Mouse (Mus musculus): Measurements from ENCODE around the gene Nr1h2. TPM values are rescaled to one million over a fixed set of nuclear protein-coding genes. Genes with fewer than 3 reads are reported as not detected.

Gene Nr1h2
- polyA plus RNA-seq, 1 experiment from 2014 or later, result 82.2 TPM

DNA sequence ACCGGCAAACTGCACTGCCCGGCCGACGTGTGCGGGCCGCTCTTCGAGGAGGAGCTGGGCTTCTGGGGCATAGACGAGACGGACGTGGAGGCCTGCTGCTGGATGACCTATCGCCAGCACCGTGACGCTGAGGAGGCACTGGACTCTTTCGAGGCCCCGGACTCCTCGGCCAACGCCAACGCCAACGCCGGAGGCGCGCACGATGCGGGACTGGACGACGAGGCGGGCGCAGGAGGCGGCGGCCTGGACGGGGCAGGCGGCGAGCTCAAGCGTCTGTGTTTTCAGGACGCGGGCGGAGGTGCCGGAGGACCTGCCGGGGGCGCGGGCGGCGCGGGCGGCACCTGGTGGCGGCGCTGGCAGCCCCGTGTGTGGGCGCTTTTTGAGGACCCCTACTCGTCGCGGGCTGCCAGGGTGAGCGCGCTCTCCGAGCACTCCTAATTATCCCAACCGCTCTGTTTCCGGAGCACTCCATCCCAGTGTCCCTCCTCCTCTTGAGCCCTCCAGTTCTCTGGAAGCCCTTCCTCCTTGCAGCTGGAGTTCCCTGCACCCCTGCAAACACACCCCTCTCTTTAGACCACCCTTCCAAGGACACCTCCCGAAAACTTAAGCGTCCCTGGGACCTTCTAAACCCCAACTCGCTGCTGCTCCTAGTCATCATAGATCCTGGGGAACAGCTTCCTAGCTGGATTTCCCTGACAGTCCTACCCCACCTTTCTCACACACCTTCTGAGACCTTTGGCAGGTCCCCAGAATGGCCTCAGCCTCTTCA lies 37.8 kb upstream of the Nr1h2 start:
- H3K9me3 ChIP-seq (replicated peaks), result no peaks in the 10 kb centered on the region
- WGBS, result under 1% methylated on average over 60 of the region's 60 CpGs
- peaks cover 65% of the 10 kb centered on the region for H3K4me1 ChIP-seq
- DNase-seq (ENCODE audit: low spot score), result peak; percentile 49
- H3K27ac ChIP-seq, result peak overlapping the region; percentile 54; the same call in 1 of the 2 replicates
- H3K36me3 ChIP-seq, result no peaks in the 10 kb centered on the region
- peak overlapping the region; percentile 64 for H3K4me3 ChIP-seq
- H3K27me3 ChIP-seq (ENCODE audit: low read depth, poor library complexity, severe bottlenecking), result peaks cover 78% of the 10 kb centered on the region

DNA sequence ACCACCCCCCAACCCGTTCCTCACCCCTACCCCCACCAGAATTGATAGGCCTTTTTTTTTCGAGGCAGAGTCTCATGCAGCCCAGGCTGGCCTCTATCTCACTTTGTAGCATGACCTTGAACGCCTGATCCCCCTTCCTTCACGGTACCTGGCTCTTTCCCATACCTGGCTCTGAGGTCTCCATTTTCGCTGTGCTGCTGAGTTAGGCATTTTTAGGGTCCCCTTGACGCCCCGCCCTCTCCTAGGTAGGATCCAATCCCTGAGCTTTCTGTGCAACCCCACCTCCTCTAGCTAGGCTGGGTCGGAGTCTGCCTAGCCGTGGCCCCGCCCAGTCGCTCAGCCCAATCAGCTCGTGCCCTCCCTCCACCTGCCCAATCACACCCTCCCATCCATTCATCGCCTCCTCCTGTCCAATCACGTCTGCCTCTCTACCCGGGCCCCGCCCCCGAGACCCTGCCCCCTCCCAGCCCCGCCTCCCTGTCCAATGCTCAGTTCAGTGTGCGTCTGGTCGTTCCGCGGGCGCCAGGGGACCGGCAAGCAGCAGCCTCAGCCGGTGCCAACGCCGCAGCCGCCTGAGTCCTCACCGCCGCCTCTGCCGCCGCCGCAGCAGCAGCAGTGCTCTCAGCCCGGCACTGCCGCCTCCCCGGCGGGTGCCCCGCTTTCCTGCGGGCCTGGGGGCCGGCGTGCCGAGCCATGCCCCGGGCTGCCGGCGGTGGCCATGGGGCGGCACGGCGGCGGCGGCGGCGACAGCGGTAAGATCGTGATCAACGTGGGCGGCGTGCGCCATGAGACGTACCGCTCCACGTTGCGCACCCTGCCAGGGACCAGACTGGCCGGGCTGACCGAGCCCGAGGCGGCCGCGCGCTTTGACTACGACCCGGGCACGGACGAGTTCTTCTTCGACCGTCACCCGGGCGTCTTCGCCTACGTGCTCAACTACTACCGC lies 36.9 kb upstream of the Nr1h2 start, which contains the start of gene Kcnc3:
TSS of gene Kcnc3 (plus strand) at position 263 of the 946 bp plus-strand sequence.
- Histone ChIP-seq H3K9me3 (replicated peaks) (no peaks in the 10 kb centered on the region), H3K27ac (peak within 1 kb of the TSS; percentile 54), H3K36me3 (no peaks in the 10 kb centered on the region), H3K4me1 (peaks cover 65% of the 10 kb centered on the region), H3K4me3 (peak within 1 kb of the TSS; percentile 64), H3K27me3 (ENCODE audit: low read depth, poor library complexity, severe bottlenecking) (peaks cover 86% of the 10 kb centered on the region)
- peak; percentile 95 for DNase-seq (ENCODE audit: low spot score)
- under 1% methylated on average over 79 of the region's 80 CpGs for WGBS

DNA sequence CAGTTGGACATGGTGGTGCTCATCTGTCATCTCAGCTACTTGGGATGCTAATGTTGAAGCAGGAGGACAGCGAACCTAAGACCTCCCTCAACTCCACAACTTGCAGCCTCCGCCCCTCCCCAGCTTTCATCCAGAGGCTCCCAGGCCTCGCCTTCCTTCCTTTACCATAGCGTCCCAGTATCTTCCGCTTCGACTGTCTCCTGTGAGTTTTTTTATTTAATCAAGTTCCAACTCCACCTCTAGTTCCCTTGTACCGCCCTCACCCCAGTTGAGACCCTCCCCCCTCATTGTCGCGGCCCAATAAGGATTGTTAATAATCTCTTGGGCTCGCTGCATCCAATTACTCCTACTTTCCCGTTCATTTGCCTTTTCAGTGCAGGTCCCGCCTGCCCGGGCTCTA lies 36.2 kb upstream of the Nr1h2 start:
- Histone ChIP-seq H3K4me3 (peak overlapping the region; percentile 64), H3K9me3 (replicated peaks) (no peaks in the 10 kb centered on the region), H3K27ac (0 out of 2 replicates have a peak overlapping the region, but pooled peaks have one; percentile 36), H3K36me3 (no peaks in the 10 kb centered on the region), H3K4me1 (peaks cover 65% of the 10 kb centered on the region), H3K27me3 (ENCODE audit: low read depth, poor library complexity, severe bottlenecking) (peaks cover 93% of the 10 kb centered on the region)
- peak; percentile 38 for DNase-seq (ENCODE audit: low spot score)
- WGBS, result 2% methylated on average over 13 of the region's 13 CpGs

DNA sequence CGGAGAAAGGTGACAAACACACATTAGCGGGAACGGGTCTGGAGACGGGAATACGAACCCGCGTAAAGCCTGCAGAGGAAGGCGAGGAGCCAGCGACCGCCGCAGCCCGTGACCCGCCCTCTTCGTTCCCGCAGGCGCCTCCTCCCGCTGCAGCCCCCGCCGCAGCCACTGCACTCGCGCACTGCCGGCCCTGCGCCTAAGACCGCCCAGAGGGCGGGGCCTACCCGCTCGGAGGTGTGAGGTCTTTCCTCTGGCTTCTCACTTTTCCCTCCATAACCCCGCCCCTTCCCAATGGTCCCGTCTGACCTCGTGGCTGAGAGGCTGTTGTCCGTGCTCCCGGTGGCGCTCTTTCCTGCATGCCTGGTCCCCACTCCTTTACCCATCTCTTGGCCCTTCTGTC lies 35.4 kb upstream of the Nr1h2 start:
- H3K27me3 ChIP-seq (ENCODE audit: low read depth, poor library complexity, severe bottlenecking), result peaks cover 99% of the 10 kb centered on the region
- no peaks in the 10 kb centered on the region for H3K9me3 ChIP-seq (replicated peaks)
- peak overlapping the region; percentile 64 for H3K4me3 ChIP-seq
- peak overlapping the region; percentile 4; the same call in 1 of the 2 replicates for H3K27ac ChIP-seq
- WGBS, result under 1% methylated on average over 33 of the region's 33 CpGs
- no peaks in the 10 kb centered on the region for H3K36me3 ChIP-seq
- peak; percentile 84 for DNase-seq (ENCODE audit: low spot score)
- peaks cover 64% of the 10 kb centered on the region for H3K4me1 ChIP-seq

DNA sequence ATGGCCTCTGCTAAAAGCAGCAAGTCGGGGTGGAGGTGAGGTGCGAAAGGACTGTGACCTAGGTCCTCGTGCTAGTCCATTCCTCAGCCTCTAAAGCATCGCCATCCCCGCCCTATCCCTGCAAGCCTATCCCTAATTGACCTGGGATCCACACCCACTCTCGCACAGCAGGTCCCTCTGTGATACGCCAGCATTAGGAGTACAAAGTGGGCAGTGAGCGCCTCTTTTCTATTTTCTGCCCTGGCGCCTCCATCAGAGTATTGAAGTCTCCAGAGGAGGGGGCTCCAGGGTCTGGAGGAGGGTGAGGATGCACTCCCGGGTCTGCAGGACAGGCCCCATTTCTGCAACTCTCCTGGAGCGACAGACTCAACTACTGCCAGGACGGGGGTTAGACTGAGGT lies 34.6 kb upstream of the Nr1h2 start:
- no peaks in the 10 kb centered on the region for H3K36me3 ChIP-seq
- no peak overlapping the region for H3K27ac ChIP-seq
- peak overlapping the region; percentile 64 for H3K4me3 ChIP-seq
- H3K4me1 ChIP-seq, result peaks cover 56% of the 10 kb centered on the region
- H3K27me3 ChIP-seq (ENCODE audit: low read depth, poor library complexity, severe bottlenecking), result peaks cover 92% of the 10 kb centered on the region
- no peak for DNase-seq (ENCODE audit: low spot score)
- H3K9me3 ChIP-seq (replicated peaks), result no peaks in the 10 kb centered on the region
- WGBS, result 4% methylated on average over 12 of the region's 12 CpGs

DNA sequence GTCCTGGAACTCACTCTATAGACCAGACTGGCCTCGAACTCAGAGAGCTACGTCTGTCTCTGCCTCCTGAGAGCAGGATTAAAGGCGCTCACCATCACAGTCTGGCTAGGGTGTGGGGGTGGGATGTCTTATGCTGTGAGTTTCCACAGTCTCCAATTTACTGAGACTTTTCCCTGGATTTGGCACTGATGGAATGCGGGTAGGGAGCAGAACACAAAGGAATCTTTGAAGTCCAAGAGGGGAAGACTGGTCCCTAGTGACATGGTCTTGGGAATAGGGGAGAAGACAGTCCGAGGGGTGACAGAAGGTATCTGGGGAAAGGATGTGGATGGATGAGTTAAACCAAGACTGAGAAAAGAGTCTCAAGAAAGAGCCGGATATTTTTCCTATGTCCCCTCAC lies 33.9 kb upstream of the Nr1h2 start:
- H3K9me3 ChIP-seq (replicated peaks), result no peaks in the 10 kb centered on the region
- no peak overlapping the region for H3K4me3 ChIP-seq
- no peak overlapping the region for H3K27ac ChIP-seq
- peaks cover 87% of the 10 kb centered on the region for H3K27me3 ChIP-seq (ENCODE audit: low read depth, poor library complexity, severe bottlenecking)
- peaks cover 50% of the 10 kb centered on the region for H3K4me1 ChIP-seq
- 35% methylated on average over 6 of the region's 6 CpGs for WGBS
- no peak for DNase-seq (ENCODE audit: low spot score)
- H3K36me3 ChIP-seq, result no peaks in the 10 kb centered on the region

DNA sequence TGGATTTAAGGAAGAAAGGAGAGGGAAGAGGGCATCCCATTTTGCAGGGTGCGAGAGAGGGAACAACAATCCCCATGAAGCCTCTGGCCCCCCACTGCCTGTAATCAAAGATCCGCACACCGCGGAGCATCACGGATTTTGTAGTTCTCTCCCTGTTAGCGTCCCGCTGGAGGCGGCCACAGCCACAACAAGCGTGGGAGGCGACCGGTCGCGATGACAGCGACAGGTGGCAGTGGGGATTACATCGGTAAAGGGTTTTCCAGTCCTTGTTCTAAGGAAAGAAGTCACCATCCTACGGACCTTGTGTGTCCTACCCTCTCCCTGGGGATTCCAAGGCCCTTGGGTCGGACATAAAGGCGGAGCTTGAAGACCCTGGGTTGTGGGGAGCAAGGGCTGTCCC lies 33.2 kb upstream of the Nr1h2 start:
- H3K27me3 ChIP-seq (ENCODE audit: low read depth, poor library complexity, severe bottlenecking), result peaks cover 81% of the 10 kb centered on the region
- H3K4me1 ChIP-seq, result peaks cover 50% of the 10 kb centered on the region
- peak; percentile 70 for DNase-seq (ENCODE audit: low spot score)
- H3K4me3 ChIP-seq, result peak overlapping the region; percentile 39
- under 1% methylated on average over 18 of the region's 18 CpGs for WGBS
- no peak overlapping the region for H3K27ac ChIP-seq
- H3K9me3 ChIP-seq (replicated peaks), result no peaks in the 10 kb centered on the region
- H3K36me3 ChIP-seq, result no peaks in the 10 kb centered on the region

DNA sequence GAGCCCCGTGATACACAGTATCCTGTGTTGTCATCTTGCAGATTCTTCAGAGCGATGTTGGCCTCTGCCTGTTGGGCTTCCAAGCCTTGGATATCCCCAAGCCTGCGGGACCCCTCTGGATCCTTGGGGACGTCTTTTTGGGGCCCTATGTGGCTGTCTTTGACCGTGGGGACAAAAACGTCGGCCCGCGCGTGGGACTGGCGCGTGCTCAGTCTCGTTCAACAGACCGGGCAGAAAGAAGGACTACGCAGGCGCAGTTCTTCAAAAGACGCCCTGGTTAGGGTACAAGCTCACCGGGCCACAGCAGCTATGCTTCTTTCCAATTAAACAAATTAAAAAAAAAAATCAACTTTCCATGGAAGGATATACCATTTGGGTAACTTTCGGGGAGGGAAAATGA lies 32.8 kb upstream of the Nr1h2 start:
- H3K36me3 ChIP-seq, result no peaks in the 10 kb centered on the region
- no peak for DNase-seq (ENCODE audit: low spot score)
- H3K4me3 ChIP-seq, result peak overlapping the region; percentile 39
- H3K9me3 ChIP-seq (replicated peaks), result no peaks in the 10 kb centered on the region
- H3K4me1 ChIP-seq, result peaks cover 46% of the 10 kb centered on the region
- H3K27ac ChIP-seq, result no peak overlapping the region
- H3K27me3 ChIP-seq (ENCODE audit: low read depth, poor library complexity, severe bottlenecking), result peaks cover 77% of the 10 kb centered on the region
- 16% methylated on average over 19 of the region's 19 CpGs for WGBS

DNA sequence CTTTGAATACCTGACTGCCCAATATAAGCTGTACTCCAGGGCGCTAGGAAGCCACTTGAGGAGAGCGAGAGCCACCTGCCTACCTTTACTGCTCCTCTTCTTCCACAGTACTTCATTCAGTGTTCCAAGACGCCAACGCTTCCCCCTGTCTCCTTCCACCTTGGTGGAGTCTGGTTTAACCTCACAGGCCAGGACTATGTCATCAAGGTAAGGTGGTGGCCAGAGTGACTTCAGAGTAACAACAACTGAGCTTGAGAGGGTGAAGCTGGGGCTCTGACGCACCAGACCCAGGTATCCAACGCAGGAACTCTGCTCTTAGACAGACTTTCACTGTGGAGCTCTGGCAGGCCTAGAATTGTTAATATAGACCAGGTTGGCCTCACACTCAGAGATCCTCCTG lies 31.9 kb upstream of the Nr1h2 start:
- WGBS, result 96% methylated on average over 6 of the region's 6 CpGs
- peaks cover 38% of the 10 kb centered on the region for H3K4me1 ChIP-seq
- no peak overlapping the region for H3K4me3 ChIP-seq
- H3K9me3 ChIP-seq (replicated peaks), result no peaks in the 10 kb centered on the region
- peaks cover 68% of the 10 kb centered on the region for H3K27me3 ChIP-seq (ENCODE audit: low read depth, poor library complexity, severe bottlenecking)
- no peaks in the 10 kb centered on the region for H3K36me3 ChIP-seq
- no peak for DNase-seq (ENCODE audit: low spot score)
- H3K27ac ChIP-seq, result no peak overlapping the region

DNA sequence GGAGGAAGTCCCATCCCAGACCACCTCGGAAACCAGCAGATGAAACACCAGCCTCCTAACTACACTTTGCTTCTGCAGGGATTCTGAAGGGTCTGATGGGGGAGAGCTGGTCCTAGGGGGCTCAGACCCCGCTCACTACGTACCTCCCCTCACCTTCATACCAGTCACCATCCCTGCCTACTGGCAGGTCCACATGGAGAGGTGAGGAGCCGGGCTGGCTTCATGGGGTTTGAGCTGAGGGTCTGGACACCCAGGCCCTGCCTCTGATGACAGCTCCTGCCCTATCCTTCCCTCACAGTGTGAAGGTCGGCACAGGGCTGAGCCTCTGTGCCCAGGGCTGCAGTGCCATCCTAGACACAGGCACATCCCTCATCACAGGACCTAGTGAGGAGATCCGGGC lies 31.2 kb upstream of the Nr1h2 start:
- peaks cover 62% of the 10 kb centered on the region for H3K27me3 ChIP-seq (ENCODE audit: low read depth, poor library complexity, severe bottlenecking)
- no peak overlapping the region for H3K4me3 ChIP-seq
- WGBS, result 90% methylated on average over 6 of the region's 6 CpGs
- H3K4me1 ChIP-seq, result peaks cover 32% of the 10 kb centered on the region
- H3K27ac ChIP-seq, result no peak overlapping the region
- DNase-seq (ENCODE audit: low spot score), result no peak
- no peaks in the 10 kb centered on the region for H3K36me3 ChIP-seq
- no peaks in the 10 kb centered on the region for H3K9me3 ChIP-seq (replicated peaks)

DNA sequence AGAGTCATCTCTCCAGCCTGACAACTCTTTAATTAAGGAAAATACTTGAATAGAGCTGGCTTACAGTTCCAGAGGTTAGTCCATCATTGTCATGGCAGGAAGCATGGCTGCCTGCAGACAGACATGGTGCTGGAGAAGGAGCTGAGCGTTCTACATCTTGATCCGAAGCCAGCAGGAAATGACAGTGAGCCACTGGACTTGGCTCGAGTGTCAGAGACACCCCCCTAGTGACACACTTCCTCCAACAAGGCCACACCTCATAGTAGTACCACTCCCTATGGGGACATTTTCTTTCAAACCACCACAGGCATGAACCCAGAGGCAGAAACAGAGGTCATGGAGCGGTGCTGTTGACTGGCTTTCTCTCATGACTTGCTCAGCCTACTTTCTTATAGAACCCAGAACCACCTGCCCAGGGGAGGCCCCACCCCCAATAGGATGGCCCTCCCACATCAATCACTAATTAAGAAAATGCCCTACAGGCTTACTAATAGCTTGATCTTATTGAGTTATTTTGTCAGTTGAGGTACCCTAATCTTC lies 30.6 kb upstream of the Nr1h2 start:
- Histone ChIP-seq H3K27ac (no peak overlapping the region), H3K27me3 (ENCODE audit: low read depth, poor library complexity, severe bottlenecking) (peaks cover 56% of the 10 kb centered on the region), H3K9me3 (replicated peaks) (no peaks in the 10 kb centered on the region), H3K4me3 (no peak overlapping the region), H3K4me1 (peaks cover 27% of the 10 kb centered on the region), H3K36me3 (no peaks in the 10 kb centered on the region)
- no peak for DNase-seq (ENCODE audit: low spot score)
- WGBS, result 89% methylated on average over 4 of the region's 4 CpGs

DNA sequence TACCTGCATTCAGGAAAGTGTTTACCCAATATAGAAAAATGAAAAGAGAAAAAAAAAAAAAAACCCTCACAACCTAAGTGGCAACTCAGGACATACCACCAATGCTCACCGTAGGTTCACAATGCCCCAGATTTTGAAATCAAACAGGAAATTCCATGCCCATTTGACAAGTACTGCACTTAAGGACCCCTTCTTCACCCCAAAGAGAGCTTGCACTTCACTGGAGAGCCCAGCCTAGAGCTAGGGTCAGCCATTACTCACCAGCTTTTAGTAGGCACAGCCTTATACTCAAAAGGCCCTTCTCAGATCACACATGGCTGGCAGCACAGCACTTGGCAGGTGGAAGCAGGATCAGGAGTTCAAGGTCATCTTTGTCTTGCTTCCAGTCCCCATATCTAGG lies 29.4 kb upstream of the Nr1h2 start:
- H3K27ac ChIP-seq, result no peak overlapping the region
- H3K9me3 ChIP-seq (replicated peaks), result no peaks in the 10 kb centered on the region
- 92% methylated on average over 1 of the region's 1 CpGs for WGBS
- DNase-seq (ENCODE audit: low spot score), result no peak
- H3K36me3 ChIP-seq, result no peaks in the 10 kb centered on the region
- peaks cover 15% of the 10 kb centered on the region for H3K4me1 ChIP-seq
- H3K4me3 ChIP-seq, result no peak overlapping the region
- peaks cover 44% of the 10 kb centered on the region for H3K27me3 ChIP-seq (ENCODE audit: low read depth, poor library complexity, severe bottlenecking)

DNA sequence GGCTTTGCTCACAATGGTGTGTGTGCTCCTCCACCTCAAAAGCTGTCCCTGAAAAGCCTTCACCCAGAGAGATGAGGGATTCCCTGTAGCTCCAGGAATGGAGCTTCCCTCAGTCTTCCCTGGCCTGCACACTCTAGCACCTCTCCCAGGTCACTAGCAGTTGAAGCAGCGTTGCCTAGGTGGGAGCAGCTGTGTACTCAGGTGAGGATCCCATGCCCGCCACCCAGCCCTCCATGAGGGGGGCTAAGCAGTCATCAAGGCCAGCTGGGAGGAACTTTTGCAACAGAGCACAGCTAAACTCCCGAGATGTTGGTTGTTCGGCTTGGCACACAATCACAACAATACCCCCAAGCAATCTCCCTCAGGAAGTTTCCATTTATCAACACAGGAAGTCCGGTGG lies 29.0 kb upstream of the Nr1h2 start:
- no peak for DNase-seq (ENCODE audit: low spot score)
- H3K27me3 ChIP-seq (ENCODE audit: low read depth, poor library complexity, severe bottlenecking), result peaks cover 40% of the 10 kb centered on the region
- no peaks in the 10 kb centered on the region for H3K36me3 ChIP-seq
- H3K27ac ChIP-seq, result no peak overlapping the region
- peaks cover 10% of the 10 kb centered on the region for H3K4me1 ChIP-seq
- no peaks in the 10 kb centered on the region for H3K9me3 ChIP-seq (replicated peaks)
- no peak overlapping the region for H3K4me3 ChIP-seq
- 77% methylated on average over 5 of the region's 5 CpGs for WGBS
